Mouse (Mus musculus) cerebellum, adult 2 months (tissue): Measurements from ENCODE around the gene Npnt. TPM values are rescaled to one million over a fixed set of nuclear protein-coding genes. Genes with fewer than 3 reads are reported as not detected.

ENCODE experiments used
- DNase-seq, 2 experiments: peaks; one replicate each; pipeline ENCODE4 v3.0.0; 2021
- H3K27ac ChIP-seq: fragments of 200-500 bp; 2 replicates; pipeline ENCODE4 v1.5.1; 2012; ENCODE audit warnings: low read length, control low read depth, inconsistent platforms; ENCODE audit not compliant: insufficient read depth
- H3K27me3 ChIP-seq: fragments of 200-500 bp; 2 replicates; pipeline ENCODE4 v1.6.1; 2012; ENCODE audit warnings: inconsistent platforms, mild to moderate bottlenecking, low read length, moderate library complexity; ENCODE audit not compliant: control insufficient read depth, insufficient read depth
- H3K4me1 ChIP-seq: fragments of 200-500 bp; 2 replicates; pipeline ENCODE4 v1.6.1; 2011; ENCODE audit warnings: low read length; ENCODE audit not compliant: control insufficient read depth, insufficient read depth
- H3K4me3 ChIP-seq: fragments of 200-500 bp; replicated peaks from 2 replicates; pipeline ENCODE3; 2011; ENCODE audit warnings: mild to moderate bottlenecking, low read depth, low read length, control low read depth; ENCODE audit not compliant: insufficient read depth
- CTCF ChIP-seq: fragments of 200-500 bp; IDR thresholded peaks from 2 replicates; pipeline ENCODE4 v1.5.1; 2011; ENCODE audit warnings: low read depth, mild to moderate bottlenecking, control low read depth, low read length, moderate library complexity, borderline replicate concordance; ENCODE audit not compliant: insufficient read depth
- POLR2A ChIP-seq: fragments of 200-500 bp; IDR thresholded peaks from 2 replicates; pipeline ENCODE4 v1.6.1; 2011; ENCODE audit warnings: low read length, control low read depth, borderline replicate concordance; ENCODE audit not compliant: insufficient read depth
- WGBS: fragments of 180-500 bp; shearing (Covaris S2); methylation state at CpG from one replicate; pipeline ENCODE4 v1.1.7; 2018; 5-methylcytosine and 5-hydroxymethylcytosine counted together
- polyA plus RNA-seq: library from polyadenylated mRNA; depleted of rRNA; stranded (reverse); fragments of >200 nt; gene quantifications from 2 replicates; pipeline ENCODE4 v1.2.3, GENCODE M21; 2012; rRNA removed

Gene Npnt
- polyA plus RNA-seq, 1 experiment = 3.6 TPM

- no peak for DNase-seq
- Histone ChIP-seq H3K4me1 (no peaks in the 10 kb centered on the region), H3K27me3 (no peaks in the 10 kb centered on the region), H3K27ac (no peak overlapping the region), H3K4me3 (no peak overlapping the region)
- TF ChIP-seq POLR2A = no peak
- no peak for TF ChIP-seq CTCF
- 77% methylated on average over 8 of the region's 8 CpGs for whole genome bisulfite sequencing
These were observed 110.6 kb downstream of the Npnt start for GRCm38 (mm10) chr3:132839516-132839915.

DNA sequence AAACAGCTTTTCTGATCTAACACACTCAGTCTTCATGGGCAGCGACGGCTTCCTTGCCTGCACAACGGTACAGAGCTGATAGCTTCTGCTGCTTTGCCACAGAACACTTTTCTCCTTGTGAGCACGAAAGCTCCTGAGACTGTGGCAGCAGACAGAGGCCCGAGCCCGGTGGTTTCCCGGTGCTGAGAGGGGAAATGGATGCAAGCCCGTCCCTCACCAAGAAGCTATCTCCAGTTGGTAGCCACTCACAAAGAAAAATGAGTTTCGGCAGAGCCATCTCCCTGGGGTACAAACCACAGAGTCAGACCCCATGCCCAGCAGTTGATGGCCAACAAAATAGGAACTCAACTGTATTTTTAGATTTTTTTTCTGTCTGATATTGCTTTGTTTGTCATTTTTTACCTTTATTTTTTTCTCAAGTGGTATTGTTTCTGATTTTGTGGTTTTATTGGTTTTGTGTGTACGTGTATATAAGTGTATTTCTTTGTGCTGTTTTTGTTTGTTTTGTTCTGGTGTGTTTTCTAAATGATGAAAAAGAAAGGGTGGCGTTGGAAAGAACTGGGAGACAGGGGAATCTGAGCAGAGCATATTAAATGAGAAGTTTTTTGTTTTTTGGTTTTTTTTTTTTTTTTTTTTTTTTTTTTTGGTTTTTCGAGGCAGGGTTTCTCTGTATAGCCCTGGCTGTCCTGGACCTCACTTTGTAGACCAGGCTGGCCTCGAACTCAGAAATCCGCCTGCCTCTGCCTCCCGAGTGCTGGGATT lies 111.3 kb downstream of the Npnt start:
- no peaks in the 10 kb centered on the region for H3K27me3 ChIP-seq
- no peaks in the 10 kb centered on the region for H3K4me1 ChIP-seq
- WGBS = 88% methylated on average over 15 of the region's 15 CpGs
- H3K27ac ChIP-seq = no peak overlapping the region
- no peak overlapping the region for H3K4me3 ChIP-seq
- TF ChIP-seq POLR2A = no peak
- TF ChIP-seq CTCF = no peak
- DNase-seq = no peak

DNA sequence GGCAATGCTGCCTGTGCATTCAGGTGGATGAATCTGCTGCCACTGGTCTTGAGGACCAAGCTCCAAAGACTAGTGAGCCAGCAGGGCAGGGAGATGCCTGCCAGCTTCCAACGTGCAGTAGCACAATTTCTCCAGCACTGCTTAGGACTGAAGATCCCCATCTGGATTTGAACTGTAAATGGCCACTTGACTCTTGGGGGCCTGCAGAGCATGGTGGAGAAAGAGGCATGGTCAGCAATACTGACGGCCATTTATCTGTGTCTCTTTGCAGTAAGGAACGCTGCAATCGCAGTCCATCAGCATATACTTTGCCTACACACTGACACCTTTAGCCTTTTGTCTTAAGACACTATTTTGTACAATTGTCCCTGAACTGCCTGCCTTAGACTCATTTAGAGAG lies 113.0 kb downstream of the Npnt start:
- no peak overlapping the region for H3K27ac ChIP-seq
- TF ChIP-seq CTCF (no peak), POLR2A (no peak)
- no peaks in the 10 kb centered on the region for H3K4me1 ChIP-seq
- no peak overlapping the region for H3K4me3 ChIP-seq
- no peak for DNase-seq
- no peaks in the 10 kb centered on the region for H3K27me3 ChIP-seq
- WGBS = 78% methylated on average over 4 of the region's 4 CpGs

DNA sequence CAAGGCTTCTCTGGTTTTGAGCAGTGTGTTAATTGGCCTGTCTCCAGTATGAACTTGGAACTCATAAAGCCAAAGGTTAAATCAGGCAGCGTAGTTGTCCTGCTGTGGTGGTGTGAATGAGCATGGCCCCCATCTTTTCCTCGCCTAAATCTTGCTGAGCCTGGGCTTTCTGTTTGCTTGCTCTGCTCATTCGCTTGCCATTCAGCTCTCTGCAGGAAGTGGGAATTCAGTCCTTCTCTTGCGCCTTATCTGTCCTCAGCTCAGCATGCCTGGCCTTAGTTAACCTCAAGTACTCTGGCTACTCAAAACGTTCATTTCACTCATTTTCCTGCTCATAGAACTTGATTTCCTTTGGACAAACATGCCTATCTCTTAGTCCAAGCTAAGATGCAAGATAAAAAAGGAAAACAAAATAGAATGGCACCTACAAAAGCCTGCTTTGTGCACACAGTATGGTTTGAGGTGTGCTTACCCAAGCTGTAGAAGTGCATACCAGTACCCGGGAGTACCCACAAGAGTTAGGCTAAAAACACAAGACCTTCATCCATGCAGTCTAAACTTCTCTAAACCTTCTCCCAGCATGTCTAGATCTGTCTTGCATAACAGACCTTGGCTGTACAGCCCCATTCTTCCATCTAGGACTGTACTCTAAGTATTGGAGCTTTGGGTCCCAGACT lies 114.8 kb downstream of the Npnt start:
- Histone ChIP-seq H3K4me1 (no peaks in the 10 kb centered on the region), H3K4me3 (no peak overlapping the region), H3K27ac (no peak overlapping the region), H3K27me3 (no peaks in the 10 kb centered on the region)
- TF ChIP-seq POLR2A (no peak), CTCF (no peak)
- WGBS = 78% methylated on average over 6 of the region's 6 CpGs
- no peak for DNase-seq

Other genes starting within 250 kb of the Npnt start
- gene Ints12, start 141.5 kb upstream of the Npnt start, polyA plus RNA-seq = 10.4 and 10.9 TPM in 2 replicates
- 7.3 and 8.2 TPM in 2 replicates for gene Gstcd, start 141.7 kb upstream of the Npnt start, polyA plus RNA-seq